Mouse (Mus musculus) kidney, adult 2 months (tissue): ENCODE measurements around the gene Gm20425. TPM values are rescaled to one million over a fixed set of nuclear protein-coding genes. Genes with fewer than 3 reads are reported as not detected.

ENCODE experiments used
- DNase-seq: peaks from one replicate; pipeline ENCODE4 v3.0.0; 2021
- H3K27ac ChIP-seq: fragments of 200-500 bp; 2 replicates; pipeline ENCODE4 v1.5.1; 2012; ENCODE audit warnings: low read depth, low read length, control low read depth, inconsistent platforms; ENCODE audit not compliant: insufficient read depth
- H3K27me3 ChIP-seq: fragments of 200-500 bp; replicated peaks from 2 replicates; pipeline ENCODE4 v1.6.1; 2012; ENCODE audit warnings: mild to moderate bottlenecking, moderate library complexity, low read length, inconsistent platforms; ENCODE audit not compliant: control insufficient read depth, insufficient read depth
- H3K36me3 ChIP-seq: fragments of 200-500 bp; 2 replicates; pipeline ENCODE4 v1.6.1; 2012; ENCODE audit warnings: mild to moderate bottlenecking, moderate library complexity, low read length, inconsistent platforms; ENCODE audit not compliant: control insufficient read depth, insufficient read depth
- H3K4me1 ChIP-seq: fragments of 200-500 bp; 2 replicates; pipeline ENCODE4 v1.6.1; 2011; ENCODE audit warnings: low read length; ENCODE audit not compliant: control insufficient read depth, insufficient read depth
- H3K4me3 ChIP-seq: fragments of 200-500 bp; 2 replicates; pipeline ENCODE4 v1.5.1; 2011; ENCODE audit warnings: mild to moderate bottlenecking, low read depth, low read length, control low read depth; ENCODE audit not compliant: insufficient read depth
- CTCF ChIP-seq: fragments of 200-500 bp; conservative IDR thresholded peaks from 2 replicates; pipeline ENCODE4 v1.5.1; 2011; ENCODE audit warnings: low read depth, mild to moderate bottlenecking, control low read depth, low read length, moderate library complexity, mixed read lengths; ENCODE audit not compliant: insufficient read depth, insufficient read length
- POLR2A ChIP-seq: fragments of 200-500 bp; IDR thresholded peaks from one replicate; pipeline ENCODE4 v1.6.1; 2011; ENCODE audit warnings: low read depth, low read length, control low read depth
- WGBS: fragments of 180-500 bp; shearing (Covaris S2); methylation state at CpG from one replicate; pipeline ENCODE4 v1.1.7; 2018; 5-methylcytosine and 5-hydroxymethylcytosine counted together
- polyA plus RNA-seq: library from polyadenylated mRNA; depleted of rRNA; stranded (reverse); fragments of >200 nt; gene quantifications from 2 replicates; pipeline ENCODE4 v1.2.3, GENCODE M21; 2012; rRNA removed

Gene Gm20425
- polyA plus RNA-seq, 1 experiment: not detected

GRCm38 (mm10) chr9:103143881-103144280 lies 86.2 kb downstream of the Gm20425 start:
- Histone ChIP-seq H3K4me1 (no peaks in the 10 kb centered on the region), H3K4me3 (no peak overlapping the region), H3K27ac (no peak overlapping the region), H3K36me3 (no peaks in the 10 kb centered on the region), H3K27me3 (no peaks in the 10 kb centered on the region)
- DNase-seq: no peak
- TF ChIP-seq POLR2A (no peak), CTCF (no peak)
- 63% methylated on average over 4 of the region's 4 CpGs for WGBS

- no peaks in the 10 kb centered on the region for H3K4me1 ChIP-seq
- no peaks in the 10 kb centered on the region for H3K27me3 ChIP-seq
- no peak overlapping the region for H3K27ac ChIP-seq
- DNase-seq: no peak
- no peak overlapping the region for H3K4me3 ChIP-seq
- TF ChIP-seq POLR2A (no peak), CTCF (no peak)
- H3K36me3 ChIP-seq: no peaks in the 10 kb centered on the region
- WGBS: 82% methylated on average over 7 of the region's 7 CpGs
Measured at GRCm38 (mm10) chr9:103141266-103141665, 88.8 kb downstream of the Gm20425 start.

- Histone ChIP-seq H3K4me1 (no peaks in the 10 kb centered on the region), H3K4me3 (no peak overlapping the region), H3K27ac (no peak overlapping the region), H3K36me3 (no peaks in the 10 kb centered on the region), H3K27me3 (no peaks in the 10 kb centered on the region)
- TF ChIP-seq CTCF (no peak), POLR2A (no peak)
- WGBS: 83% methylated on average over 6 of the region's 6 CpGs
- DNase-seq: no peak
Measured at GRCm38 (mm10) chr9:103140384-103140783, 89.7 kb downstream of the Gm20425 start.

Other genes with a start within 250 kb of the Gm20425 start
- 23.6 and 30.1 TPM in 2 replicates for gene Slco2a1, start 241.6 kb downstream of the Gm20425 start, polyA plus RNA-seq
- gene Rab6b, start 118.5 kb downstream of the Gm20425 start, polyA plus RNA-seq: 2.7 and 3.8 TPM in 2 replicates
- 35.4 and 44.4 TPM in 2 replicates for gene Srprb, start 28.2 kb downstream of the Gm20425 start, polyA plus RNA-seq
- 147 TPM in 2 replicates for gene Trf, start 137 bp upstream of the Gm20425 start, polyA plus RNA-seq
- gene 1300017J02Rik, start 74.8 kb upstream of the Gm20425 start, polyA plus RNA-seq: 0.05 and 0.08 TPM in 2 replicates
- gene Topbp1, start 74.9 kb upstream of the Gm20425 start, polyA plus RNA-seq: 4.4 and 4.7 TPM in 2 replicates
- 24.4 and 27.0 TPM in 2 replicates for gene Cdv3, start 135.5 kb upstream of the Gm20425 start, polyA plus RNA-seq